Mouse (Mus musculus) common myeloid progenitor, adult 5-6 weeks (primary cell): ENCODE measurements around the gene Prkg2. TPM values are rescaled to one million over a fixed set of nuclear protein-coding genes. Genes with fewer than 3 reads are reported as not detected.

Experiments used
- ATAC-seq: replicated peaks from 2 replicates; pipeline ENCODE4 v1.8.0; 2016; ENCODE audit warnings: low read depth, mild to moderate bottlenecking, moderate TSS enrichment, inconsistent platforms; ENCODE audit not compliant: poor library complexity, severe bottlenecking
- total RNA-seq: library from RNA; stranded (forward); fragments of 200-1000, 187-1606 nt; gene quantifications from 2 replicates; pipeline ENCODE4 v1.2.3, GENCODE M21; 2017

Gene Prkg2
- total RNA-seq, 1 experiment from 2014 or later, result not detected

- ATAC-seq, result no peak
These were observed 114.2 kb downstream of the Prkg2 start for GRCm38 (mm10) chr5:98922921-98923320.

GRCm38 (mm10) chr5:98921608-98922007 is 115.5 kb downstream of the Prkg2 start:
- ATAC-seq, result no peak

GRCm38 (mm10) chr5:98918716-98919115 is 118.4 kb downstream of the Prkg2 start:
- no peak for ATAC-seq

- no peak for ATAC-seq
These were observed 134.8 kb downstream of the Prkg2 start for GRCm38 (mm10) chr5:98902339-98902738.

GRCm38 (mm10) chr5:98900926-98901325 is 136.2 kb downstream of the Prkg2 start:
- no peak for ATAC-seq

- ATAC-seq, result no peak
These were observed 139.2 kb downstream of the Prkg2 start for GRCm38 (mm10) chr5:98897946-98898345.

- no peak for ATAC-seq
These were observed 142.9 kb downstream of the Prkg2 start for GRCm38 (mm10) chr5:98894281-98894680.

GRCm38 (mm10) chr5:98890544-98891050 is 146.6 kb downstream of the Prkg2 start:
- ATAC-seq, result no peak

- no peak for ATAC-seq
These were observed 155.1 kb downstream of the Prkg2 start for GRCm38 (mm10) chr5:98882096-98882495.

Other genes with a start within 250 kb of the Prkg2 start
- not detected in 2 replicates for gene Bmp3, start 182.9 kb downstream of the Prkg2 start, total RNA-seq